Mouse (Mus musculus): ENCODE results near the gene Adgrb2. TPM values are rescaled to one million over a fixed set of nuclear protein-coding genes. Genes with fewer than 3 reads are reported as not detected.

Gene Adgrb2
- polyA plus RNA-seq, 1 experiment = 0.08 TPM

- no peak overlapping the region for H3K4me3 ChIP-seq
- TF ChIP-seq USF1 (IDR thresholded peaks at IDR 0.05; ENCODE audit: low read depth) (no peak), CEBPB (IDR thresholded peaks at IDR 0.05; ENCODE audit: insufficient read depth, poor library complexity, severe bottlenecking) (no peak), POLR2A (IDR thresholded peaks at IDR 0.05; ENCODE audit: insufficient read length, low read depth) (no peak), MYOD1 (IDR thresholded peaks at IDR 0.05; ENCODE audit: control insufficient read depth in 1 of 3, insufficient read length in 2 of 3, low read depth in 2 of 3) (no peak), MYOG (IDR thresholded peaks at IDR 0.05; ENCODE audit: control insufficient read depth in 1 of 3, insufficient read depth in 1 of 3, insufficient read length in 2 of 3, low read depth in 2 of 3) (no peak), E2F4 (IDR thresholded peaks at IDR 0.05; ENCODE audit: insufficient read depth) (no peak), SRF (IDR thresholded peaks at IDR 0.05; ENCODE audit: control insufficient read depth, insufficient read length, low read depth) (no peak), TCF3 (IDR thresholded peaks at IDR 0.05; ENCODE audit: insufficient read length, low read depth) (no peak), REST (IDR thresholded peaks at IDR 0.05; ENCODE audit: insufficient read depth, insufficient read length) (no peak), TCF12 (IDR thresholded peaks at IDR 0.05; ENCODE audit: insufficient read depth, poor library complexity, severe bottlenecking) (no peak), MAX (IDR thresholded peaks at IDR 0.05; ENCODE audit: low read depth) (no peak), POLR2AphosphoS2 (IDR thresholded peaks at IDR 0.05; ENCODE audit: insufficient read length, low read depth) (no peak)
- H3K4me2 ChIP-seq (ENCODE audit: low read depth) = no peak overlapping the region
- peaks cover 26% of the 10 kb centered on the region for H3K27me3 ChIP-seq (ENCODE audit: control insufficient read depth, insufficient read depth, insufficient read length)
- no peaks in the 10 kb centered on the region for H3K79me2 ChIP-seq (ENCODE audit: control insufficient read depth, insufficient read depth)
- no peak overlapping the region for H3ac ChIP-seq (ENCODE audit: control insufficient read depth, insufficient read length)
- H3K36me3 ChIP-seq (ENCODE audit: control insufficient read depth, insufficient read depth) = no peaks in the 10 kb centered on the region
Observed at GRCm38 (mm10) chr4:129996015-129996414, 11.3 kb downstream of the Adgrb2 start.

DNA sequence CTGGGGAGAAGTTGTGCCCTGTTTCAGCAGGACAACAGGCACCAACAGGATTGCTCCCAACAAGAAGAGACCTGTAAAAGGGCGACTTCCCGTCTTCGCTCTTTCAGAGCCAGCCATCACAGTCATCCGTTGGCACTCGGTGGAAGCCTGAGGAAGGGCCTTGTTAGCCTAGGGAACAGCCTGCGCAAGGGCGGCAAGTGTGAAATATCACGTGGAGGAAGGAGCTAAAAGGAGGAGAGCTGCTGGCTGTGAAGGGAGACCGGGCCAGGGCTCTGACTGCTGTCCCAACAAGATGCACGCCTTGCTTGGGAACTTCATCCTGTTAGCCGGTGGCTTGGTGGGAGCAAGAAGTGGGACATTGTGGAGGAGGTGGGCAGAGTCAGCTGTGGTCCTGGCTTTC is 13.5 kb downstream of the Adgrb2 start:
- no peak for TF ChIP-seq REST (IDR thresholded peaks at IDR 0.05; ENCODE audit: insufficient read depth, insufficient read length)
- no peak for TF ChIP-seq USF1 (IDR thresholded peaks at IDR 0.05; ENCODE audit: low read depth)
- no peak for TF ChIP-seq POLR2A (IDR thresholded peaks at IDR 0.05; ENCODE audit: insufficient read length, low read depth)
- H3ac ChIP-seq (ENCODE audit: control insufficient read depth, insufficient read length) = no peak overlapping the region
- peaks cover 16% of the 10 kb centered on the region for H3K27me3 ChIP-seq (ENCODE audit: control insufficient read depth, insufficient read depth, insufficient read length)
- H3K4me3 ChIP-seq = no peak overlapping the region
- no peak overlapping the region for H3K4me2 ChIP-seq (ENCODE audit: low read depth)
- no peaks in the 10 kb centered on the region for H3K36me3 ChIP-seq (ENCODE audit: control insufficient read depth, insufficient read depth)
- no peaks in the 10 kb centered on the region for H3K79me2 ChIP-seq (ENCODE audit: control insufficient read depth, insufficient read depth)

DNA sequence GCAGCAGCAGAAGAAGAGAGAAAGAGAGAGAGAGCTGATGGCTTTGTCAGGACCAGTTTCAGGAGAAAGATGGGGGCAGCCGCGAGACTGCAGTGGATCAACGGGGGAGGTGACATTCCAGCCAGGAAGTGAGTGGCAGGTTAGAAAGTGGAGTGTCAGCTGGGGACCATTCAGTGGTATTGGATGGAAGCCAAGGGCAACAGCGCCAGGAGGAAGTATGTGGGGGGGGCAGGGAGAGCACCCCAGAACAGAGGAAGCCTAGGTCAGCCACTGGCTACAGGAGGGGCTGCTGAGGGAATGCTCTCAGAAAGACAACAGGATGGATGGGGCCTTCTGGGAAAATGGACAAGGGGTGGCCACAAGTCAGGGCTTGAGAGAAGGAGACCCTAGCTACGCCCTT is 17.0 kb downstream of the Adgrb2 start:
- Histone ChIP-seq H3ac (ENCODE audit: control insufficient read depth, insufficient read length) (no peak overlapping the region), H3K79me2 (ENCODE audit: control insufficient read depth, insufficient read depth) (no peaks in the 10 kb centered on the region), H3K27me3 (ENCODE audit: control insufficient read depth, insufficient read depth, insufficient read length) (peaks cover 29% of the 10 kb centered on the region), H3K4me3 (no peak overlapping the region), H3K4me2 (ENCODE audit: low read depth) (no peak overlapping the region), H3K36me3 (ENCODE audit: control insufficient read depth, insufficient read depth) (no peaks in the 10 kb centered on the region)
- no peak for TF ChIP-seq TCF3 (IDR thresholded peaks at IDR 0.05; ENCODE audit: insufficient read length, low read depth)
- no peak for TF ChIP-seq MAX (IDR thresholded peaks at IDR 0.05; ENCODE audit: low read depth)
- TF ChIP-seq SRF (IDR thresholded peaks at IDR 0.05; ENCODE audit: control insufficient read depth, insufficient read length, low read depth) = no peak
- TF ChIP-seq TCF12 (IDR thresholded peaks at IDR 0.05; ENCODE audit: insufficient read depth, poor library complexity, severe bottlenecking) = no peak
- no peak for TF ChIP-seq CEBPB (IDR thresholded peaks at IDR 0.05; ENCODE audit: insufficient read depth, poor library complexity, severe bottlenecking)
- TF ChIP-seq MYOG (IDR thresholded peaks at IDR 0.05; ENCODE audit: control insufficient read depth in 1 of 3, insufficient read depth in 1 of 3, insufficient read length in 2 of 3, low read depth in 2 of 3) = no peak
- TF ChIP-seq POLR2AphosphoS2 (IDR thresholded peaks at IDR 0.05; ENCODE audit: insufficient read length, low read depth) = no peak

GRCm38 (mm10) chr4:130002157-130002556 is 17.5 kb downstream of the Adgrb2 start:
- Histone ChIP-seq H3K27me3 (ENCODE audit: control insufficient read depth, insufficient read depth, insufficient read length) (peaks cover 33% of the 10 kb centered on the region), H3ac (ENCODE audit: control insufficient read depth, insufficient read length) (no peak overlapping the region), H3K4me3 (no peak overlapping the region), H3K4me2 (ENCODE audit: low read depth) (no peak overlapping the region), H3K79me2 (ENCODE audit: control insufficient read depth, insufficient read depth) (no peaks in the 10 kb centered on the region), H3K36me3 (ENCODE audit: control insufficient read depth, insufficient read depth) (no peaks in the 10 kb centered on the region)
- TF ChIP-seq MAX (IDR thresholded peaks at IDR 0.05; ENCODE audit: low read depth) = no peak
- TF ChIP-seq CEBPB (IDR thresholded peaks at IDR 0.05; ENCODE audit: insufficient read depth, poor library complexity, severe bottlenecking) = no peak
- TF ChIP-seq SRF (IDR thresholded peaks at IDR 0.05; ENCODE audit: control insufficient read depth, insufficient read length, low read depth) = no peak
- TF ChIP-seq REST (IDR thresholded peaks at IDR 0.05; ENCODE audit: insufficient read depth, insufficient read length) = no peak

- peaks cover 56% of the 10 kb centered on the region for H3K27me3 ChIP-seq (ENCODE audit: control insufficient read depth, insufficient read depth, insufficient read length)
- H3K36me3 ChIP-seq (ENCODE audit: control insufficient read depth, insufficient read depth) = no peaks in the 10 kb centered on the region
- H3ac ChIP-seq (ENCODE audit: control insufficient read depth, insufficient read length) = no peak overlapping the region
- no peak overlapping the region for H3K4me3 ChIP-seq
- TF ChIP-seq TCF3 (IDR thresholded peaks at IDR 0.05; ENCODE audit: insufficient read length, low read depth) (no peak), E2F4 (IDR thresholded peaks at IDR 0.05; ENCODE audit: insufficient read depth) (no peak), POLR2A (IDR thresholded peaks at IDR 0.05; ENCODE audit: insufficient read length, low read depth) (no peak), MYOG (IDR thresholded peaks at IDR 0.05; ENCODE audit: control insufficient read depth in 1 of 3, insufficient read depth in 1 of 3, insufficient read length in 2 of 3, low read depth in 2 of 3) (no peak)
- no peak overlapping the region for H3K4me2 ChIP-seq (ENCODE audit: low read depth)
- no peaks in the 10 kb centered on the region for H3K79me2 ChIP-seq (ENCODE audit: control insufficient read depth, insufficient read depth)
Observed at GRCm38 (mm10) chr4:130005593-130005992, 20.9 kb downstream of the Adgrb2 start.

DNA sequence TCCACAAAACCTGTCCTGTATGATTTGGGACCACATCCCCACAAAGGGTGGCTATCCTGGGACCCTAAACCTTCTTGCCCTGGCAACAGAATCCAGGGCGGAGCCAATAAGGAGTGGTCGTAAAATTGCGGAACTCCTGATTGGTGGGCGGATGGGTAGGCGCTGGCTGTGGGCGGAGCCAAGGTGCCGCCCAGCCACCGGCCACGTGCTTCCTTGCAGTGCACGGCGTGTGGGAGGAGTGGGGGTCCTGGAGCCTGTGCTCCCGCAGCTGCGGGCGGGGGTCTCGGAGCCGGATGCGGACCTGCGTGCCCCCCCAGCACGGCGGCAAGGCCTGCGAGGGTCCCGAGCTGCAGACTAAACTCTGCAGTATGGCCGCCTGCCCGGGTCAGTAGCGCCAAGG is 21.9 kb downstream of the Adgrb2 start:
- TF ChIP-seq MYOG (IDR thresholded peaks at IDR 0.05; ENCODE audit: control insufficient read depth in 1 of 3, insufficient read depth in 1 of 3, insufficient read length in 2 of 3, low read depth in 2 of 3) = no peak
- TF ChIP-seq MYOD1 (IDR thresholded peaks at IDR 0.05; ENCODE audit: control insufficient read depth in 1 of 3, insufficient read length in 2 of 3, low read depth in 2 of 3) = no peak
- TF ChIP-seq SRF (IDR thresholded peaks at IDR 0.05; ENCODE audit: control insufficient read depth, insufficient read length, low read depth) = no peak
- H3K36me3 ChIP-seq (ENCODE audit: control insufficient read depth, insufficient read depth) = no peaks in the 10 kb centered on the region
- H3K79me2 ChIP-seq (ENCODE audit: control insufficient read depth, insufficient read depth) = no peaks in the 10 kb centered on the region
- no peak overlapping the region for H3K4me3 ChIP-seq
- no peak overlapping the region for H3K4me2 ChIP-seq (ENCODE audit: low read depth)
- no peak overlapping the region for H3ac ChIP-seq (ENCODE audit: control insufficient read depth, insufficient read length)
- peaks cover 64% of the 10 kb centered on the region for H3K27me3 ChIP-seq (ENCODE audit: control insufficient read depth, insufficient read depth, insufficient read length)
